Mouse (Mus musculus) activated CD4-positive, CD25-positive, alpha-beta regulatory T cell, adult 9 weeks (primary cell): ENCODE measurements around the gene 1700019A02Rik. TPM values are rescaled to one million over a fixed set of nuclear protein-coding genes. Genes with fewer than 3 reads are reported as not detected.

Source experiments
- polyA plus RNA-seq: library from polyadenylated mRNA; unstranded; fragments of 100-300 nt; shearing (Covaris generic); gene quantifications from one replicate; pipeline ENCODE4 v1.2.1, GENCODE M21; 2017

Gene 1700019A02Rik
- polyA plus RNA-seq, result not detected

GRCm38 (mm10) chr1:53187536-53187935, at the start of gene 1700019A02Rik:
TSS of gene 1700019A02Rik (minus strand) at chr1:53187636.

Other genes starting within 250 kb of the 1700019A02Rik start
- gene 1700019D03Rik, start 167.5 kb downstream of the 1700019A02Rik start, polyA plus RNA-seq, result 5.0 TPM
- not detected for gene Mstn, start 126.0 kb downstream of the 1700019A02Rik start, polyA plus RNA-seq
- gene Pms1, start 109.4 kb upstream of the 1700019A02Rik start, polyA plus RNA-seq, result 30.1 TPM
- 87.6 TPM for gene Ormdl1, start 109.5 kb upstream of the 1700019A02Rik start, polyA plus RNA-seq
- not detected for gene Gm28778, start 109.5 kb upstream of the 1700019A02Rik start, polyA plus RNA-seq
- gene Osgepl1, start 126.0 kb upstream of the 1700019A02Rik start, polyA plus RNA-seq, result 18.1 TPM
- gene Asdurf, start 165.0 kb upstream of the 1700019A02Rik start, polyA plus RNA-seq, result not detected
- 0.17 TPM for gene Gm28551, start 165.0 kb upstream of the 1700019A02Rik start, polyA plus RNA-seq
- gene Asnsd1, start 165.1 kb upstream of the 1700019A02Rik start, polyA plus RNA-seq, result 59.8 TPM